Mouse (Mus musculus) gastrocnemius, adult 8-10 months (tissue): ENCODE results near the gene Tgtp2. TPM values are rescaled to one million over a fixed set of nuclear protein-coding genes. Genes with fewer than 3 reads are reported as not detected.
"Not testable (repeated sequence)": the region's sequence is repeated elsewhere in the genome, so short reads cannot be mapped to it uniquely, and the experiment has no call there.

ENCODE experiments used
- DNase-seq, 2 experiments: peaks; one replicate each; pipeline ENCODE4 v3.0.0; 2022; ENCODE audit warnings: low spot score in 2 of 2
- total RNA-seq, 4 experiments: library from RNA; stranded (reverse); gene quantifications; 2 replicates each; pipeline ENCODE4 v1.2.4; 2022

Gene Tgtp2
- total RNA-seq, 4 experiments from 2014 or later: 0.29 to 0.53 (median 0.43) TPM; not detected in 1

DNA sequence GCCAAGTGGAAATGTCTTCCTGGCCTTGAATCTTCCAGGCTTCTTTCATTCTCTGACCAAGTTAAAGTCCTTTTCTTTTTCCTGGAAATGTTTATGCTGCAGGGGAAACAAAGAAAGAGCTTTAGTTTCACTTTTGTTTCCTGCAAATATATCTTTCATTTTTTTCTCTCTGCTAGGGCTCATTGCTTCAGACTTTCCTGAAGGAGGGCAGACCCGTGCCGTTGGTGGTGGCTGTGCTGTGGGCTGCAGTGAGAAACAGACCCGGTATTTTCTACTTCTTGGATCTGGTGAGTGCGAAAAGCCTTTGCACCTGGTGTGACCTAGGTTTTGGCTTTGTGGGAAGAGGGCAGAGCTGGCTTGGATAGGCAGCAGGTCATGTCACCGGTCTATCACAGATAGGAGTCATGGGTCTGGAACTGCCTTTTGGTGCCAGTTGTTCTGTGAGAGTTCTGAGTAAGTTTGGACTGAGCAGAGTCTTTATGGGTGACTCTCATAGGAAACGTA, 22.9 kb upstream of the Tgtp2 start:
- no peak for DNase-seq

DNA sequence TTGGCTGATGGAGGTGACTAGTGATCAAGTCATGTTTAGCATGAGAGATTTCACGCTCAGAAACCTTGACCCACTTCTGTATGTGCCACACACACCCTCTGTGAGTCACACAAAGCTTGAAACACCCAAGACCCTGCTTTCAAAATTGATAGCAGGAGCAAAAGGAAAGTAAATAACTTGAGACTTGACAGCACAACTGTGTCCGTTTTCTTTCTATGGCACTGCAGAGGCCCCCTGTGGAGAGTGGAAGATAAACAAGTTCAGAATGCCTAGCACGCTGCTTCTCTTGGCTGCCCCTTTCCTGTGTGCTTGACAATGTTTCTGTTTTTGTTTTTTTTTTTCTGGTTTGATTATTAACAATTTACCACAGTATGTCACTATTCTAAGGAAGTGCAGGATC, 20.9 kb upstream of the Tgtp2 start:
- no peak for DNase-seq

DNA sequence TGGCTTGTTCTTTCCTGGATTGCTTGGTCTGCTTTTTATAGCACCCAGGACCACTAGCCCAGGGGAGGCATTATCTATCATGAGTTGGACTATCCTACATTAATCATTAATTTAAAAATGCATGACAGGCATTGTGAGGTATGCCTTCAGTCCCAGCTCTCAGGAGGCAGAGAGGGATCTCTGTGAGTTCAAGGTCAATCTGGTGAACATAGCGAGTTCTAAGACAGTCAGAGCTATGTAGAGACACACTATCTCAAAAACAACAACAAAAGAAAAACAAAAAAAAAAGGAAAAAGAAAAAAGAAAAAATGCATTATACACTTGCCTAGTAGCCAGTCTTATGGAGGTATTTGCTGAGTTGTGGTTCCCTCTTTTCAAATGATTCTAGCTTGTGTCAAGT, 20.4 kb upstream of the Tgtp2 start:
- no peak for DNase-seq

DNA sequence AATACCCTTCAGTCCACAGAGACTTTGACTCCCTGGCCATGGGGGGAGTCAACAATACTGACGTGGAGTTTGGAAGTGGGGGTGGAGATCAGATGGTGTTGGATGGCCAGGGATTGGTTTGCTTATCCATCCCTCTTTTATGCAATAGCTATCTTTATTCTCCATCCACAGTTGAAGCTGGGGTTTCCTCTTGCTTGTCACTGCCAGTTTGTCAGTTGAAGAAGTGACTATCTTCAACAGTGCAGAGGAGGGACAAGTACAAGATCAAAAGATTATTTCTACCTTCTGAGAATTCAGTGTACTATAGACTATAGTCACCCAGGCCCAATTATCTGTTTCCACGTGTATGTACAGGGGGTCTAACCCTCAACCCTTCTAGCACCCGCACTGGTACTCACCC, 19.8 kb upstream of the Tgtp2 start:
- DNase-seq: no peak

DNA sequence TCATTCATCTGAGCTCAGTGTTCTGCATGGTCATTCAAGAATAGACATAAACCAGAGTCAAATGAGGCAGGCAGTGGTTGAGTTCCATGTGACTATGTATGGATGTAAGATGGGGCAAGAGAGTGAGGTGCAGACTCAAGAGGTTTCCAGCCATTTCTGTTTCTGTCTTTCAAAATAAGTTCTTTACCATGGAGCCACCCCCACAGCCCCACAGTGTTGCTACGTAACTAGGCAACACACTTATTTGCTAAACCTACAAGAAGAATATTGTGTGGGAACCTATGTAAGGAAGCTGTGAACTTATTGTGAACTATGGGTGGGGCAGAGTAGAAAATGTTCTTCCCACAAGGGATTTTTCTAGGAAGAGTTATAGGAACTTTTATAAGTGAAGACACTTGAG, 19.1 kb upstream of the Tgtp2 start:
- no peak for DNase-seq

DNA sequence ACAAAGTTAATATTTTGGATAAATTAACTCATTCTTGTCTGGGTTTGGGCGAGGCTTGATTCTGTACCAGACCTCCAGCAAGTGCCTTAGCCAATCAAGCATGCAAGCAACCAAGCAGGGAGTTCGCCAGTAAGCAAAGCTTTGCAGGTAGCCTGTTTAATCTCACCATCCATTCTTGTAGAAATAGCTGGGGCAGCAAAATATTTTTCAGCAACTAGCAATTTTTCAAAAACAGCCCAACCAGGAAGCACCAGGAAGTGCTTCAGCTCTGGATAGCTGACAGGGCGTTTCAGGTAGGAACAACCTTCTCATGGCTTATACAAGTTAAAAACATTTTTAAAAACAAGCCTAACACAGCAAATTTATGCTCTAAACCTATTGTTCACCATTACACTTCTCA, 17.9 kb upstream of the Tgtp2 start:
- DNase-seq: no peak

DNA sequence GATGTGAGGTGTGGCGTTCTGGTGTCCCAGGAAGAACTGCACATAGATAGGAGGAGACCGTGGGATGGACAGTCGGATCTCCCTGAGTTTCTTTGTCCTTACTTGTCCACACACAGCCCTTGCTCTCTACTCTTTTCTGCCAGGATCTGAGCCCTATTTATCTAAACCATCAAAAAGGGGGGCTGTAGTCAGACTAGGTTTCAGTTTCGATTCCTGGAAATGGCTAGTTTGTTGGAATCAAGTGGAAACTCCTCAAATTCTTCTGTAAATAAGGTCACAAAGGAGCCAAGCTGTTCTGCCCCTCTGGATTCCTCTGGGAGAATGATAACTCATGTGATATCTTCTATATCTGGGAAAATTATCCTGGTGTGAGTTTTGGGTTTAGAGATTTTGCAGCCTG, 17.4 kb upstream of the Tgtp2 start:
- DNase-seq: no peak

DNA sequence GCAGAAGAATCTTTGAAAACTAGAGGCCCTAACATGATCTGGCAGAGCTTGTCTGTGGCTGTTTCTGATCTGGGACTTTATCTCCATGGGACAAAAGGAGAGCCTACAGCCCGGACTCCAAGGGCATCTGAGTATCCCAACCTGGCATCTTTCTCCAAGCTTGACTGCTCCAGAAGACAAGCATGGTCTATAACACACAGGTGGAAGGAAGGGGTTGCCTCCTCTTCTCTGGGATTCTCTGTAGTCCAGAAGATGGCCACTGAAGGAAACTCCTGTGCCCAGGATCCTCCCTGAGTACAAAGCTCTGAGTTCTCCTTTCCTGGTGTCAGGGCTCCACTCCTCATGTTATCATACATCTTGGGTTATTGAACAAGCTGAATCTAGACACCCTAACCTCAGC, 16.6 kb upstream of the Tgtp2 start:
- no peak for DNase-seq

DNA sequence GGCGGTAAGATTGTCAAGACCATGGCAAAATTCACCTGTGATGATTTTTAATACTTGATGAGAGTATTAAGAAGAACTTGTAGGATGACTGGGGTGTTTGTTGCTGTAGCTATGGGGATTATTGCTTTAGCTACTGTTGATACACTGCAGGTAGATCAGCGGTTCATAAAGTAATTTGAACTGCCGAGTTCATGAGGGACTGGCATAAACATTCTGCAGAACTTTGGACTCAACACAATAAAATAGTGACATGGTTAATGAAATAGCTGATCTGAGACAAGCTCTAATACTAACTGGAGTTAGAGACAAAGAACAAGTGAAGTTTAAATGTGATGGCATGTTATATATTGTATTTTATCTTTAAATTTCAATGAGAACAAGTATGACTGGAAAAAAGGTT, 14.7 kb upstream of the Tgtp2 start:
- no peak for DNase-seq

DNA sequence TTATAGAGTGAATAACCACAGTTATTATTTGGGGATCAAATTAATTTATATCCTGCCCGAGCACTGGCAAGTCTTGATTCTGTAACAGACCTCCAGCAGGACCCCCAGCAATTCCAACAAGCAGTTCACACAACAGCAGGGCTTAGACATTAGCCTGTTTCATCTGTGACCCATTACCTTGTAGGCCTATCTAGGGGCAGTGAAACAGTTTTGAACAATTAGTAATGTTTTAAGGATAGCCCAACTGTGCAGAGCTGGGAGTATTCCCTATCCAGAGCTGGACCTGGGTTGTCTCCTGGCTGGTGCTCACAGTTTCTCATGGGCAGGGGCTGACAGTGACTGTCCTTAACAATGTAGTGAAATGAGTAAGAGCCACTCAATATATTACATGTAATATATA, 13.0 kb upstream of the Tgtp2 start:
- no peak for DNase-seq

DNA sequence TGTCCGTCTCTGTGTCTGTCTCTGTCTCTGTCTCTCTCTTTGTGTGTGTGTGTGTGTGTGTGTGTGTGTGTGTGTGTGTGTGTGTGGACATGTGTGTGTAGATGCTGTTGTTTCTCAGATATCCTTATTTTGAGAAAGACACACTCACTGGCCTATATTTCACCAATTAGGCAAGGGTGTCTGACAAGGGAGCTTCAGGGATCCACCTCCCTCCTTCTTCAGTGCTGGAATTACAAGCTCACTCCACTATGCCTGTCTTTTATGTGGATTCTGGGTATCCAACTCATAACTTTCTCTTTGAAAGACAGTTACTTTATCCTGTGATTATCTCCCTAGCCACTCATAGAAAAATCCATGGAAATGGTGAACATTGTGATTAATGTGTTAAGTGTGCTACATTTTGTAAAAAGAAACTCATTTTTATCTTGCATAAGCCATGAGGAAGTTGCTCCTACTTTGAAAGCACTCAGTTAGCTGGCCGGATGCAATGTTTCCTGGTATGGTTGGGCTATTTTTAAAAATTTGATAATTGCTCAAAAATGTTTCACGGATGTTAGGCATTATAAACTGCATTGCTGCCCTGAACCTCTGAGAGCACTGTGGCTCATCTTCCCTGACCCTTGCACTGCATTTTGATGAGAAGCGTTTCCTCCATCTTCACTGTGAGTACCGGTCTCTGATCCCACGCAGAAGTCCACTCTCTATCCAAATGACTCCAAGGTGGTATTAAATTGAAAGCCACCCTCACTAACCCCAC, 12.2 kb upstream of the Tgtp2 start, which contains the start of gene Ifi47:
TSS of gene Ifi47 (plus strand) at position 587 of the 757 bp plus-strand sequence.
- not testable (repeated sequence) for DNase-seq

DNA sequence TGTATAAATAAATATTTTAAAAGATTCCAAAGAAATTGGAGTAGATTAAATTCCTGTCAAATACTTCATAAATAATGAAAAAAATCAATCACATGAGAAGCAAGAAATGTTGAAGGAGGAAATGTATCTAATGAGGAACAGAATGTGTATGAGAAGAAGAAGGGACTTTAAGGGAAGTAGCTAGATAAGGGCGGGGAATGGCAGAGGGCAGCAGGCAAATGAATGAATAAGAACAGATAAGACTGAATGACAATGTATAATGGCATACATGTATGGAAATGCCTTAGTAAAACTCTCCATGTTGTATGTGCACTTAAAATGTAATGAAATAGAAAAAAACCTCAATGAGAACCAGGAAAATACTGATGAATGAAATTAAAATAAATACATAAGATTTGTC, 4.4 kb upstream of the Tgtp2 start:
- no peak for DNase-seq

DNA sequence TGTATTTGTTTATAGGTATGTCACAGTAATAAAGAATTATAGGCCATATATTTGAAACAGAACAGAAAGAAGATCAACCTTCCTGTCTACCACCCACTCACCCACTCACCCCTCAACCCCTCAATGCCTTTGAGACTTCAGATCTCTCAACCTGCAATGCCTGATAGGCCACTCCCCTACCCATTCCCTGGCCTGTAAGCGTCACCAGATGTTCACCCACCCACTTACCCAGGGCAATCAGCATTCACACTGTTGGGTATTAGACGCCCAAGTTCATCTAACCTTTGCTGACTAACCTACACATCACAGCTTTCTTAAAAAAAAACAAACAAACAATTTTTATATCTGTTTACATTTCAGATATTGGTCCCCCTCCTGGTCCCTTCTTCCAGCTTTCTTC, 2.1 kb downstream of the Tgtp2 start:
- not testable (repeated sequence) for DNase-seq

DNA sequence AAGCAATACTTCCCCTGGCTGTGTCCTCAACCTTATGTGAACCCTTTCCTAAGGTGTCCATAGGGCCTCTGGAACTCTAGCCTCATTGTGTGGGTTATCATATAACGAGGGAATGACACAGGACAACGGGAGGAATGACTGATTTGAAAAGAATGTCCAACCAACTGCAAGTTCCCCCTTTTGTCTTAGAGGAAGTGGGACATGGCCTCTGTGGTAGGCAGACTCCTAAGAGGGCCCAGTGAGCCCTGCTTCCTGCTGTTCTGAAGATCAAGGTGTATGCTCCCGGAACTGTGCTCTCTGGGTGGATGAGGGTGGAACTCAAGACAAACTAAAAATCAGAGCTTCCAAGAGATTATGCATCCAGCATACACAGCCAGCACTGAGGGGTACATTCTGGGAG, 3.9 kb downstream of the Tgtp2 start:
- DNase-seq: not testable (repeated sequence)

DNA sequence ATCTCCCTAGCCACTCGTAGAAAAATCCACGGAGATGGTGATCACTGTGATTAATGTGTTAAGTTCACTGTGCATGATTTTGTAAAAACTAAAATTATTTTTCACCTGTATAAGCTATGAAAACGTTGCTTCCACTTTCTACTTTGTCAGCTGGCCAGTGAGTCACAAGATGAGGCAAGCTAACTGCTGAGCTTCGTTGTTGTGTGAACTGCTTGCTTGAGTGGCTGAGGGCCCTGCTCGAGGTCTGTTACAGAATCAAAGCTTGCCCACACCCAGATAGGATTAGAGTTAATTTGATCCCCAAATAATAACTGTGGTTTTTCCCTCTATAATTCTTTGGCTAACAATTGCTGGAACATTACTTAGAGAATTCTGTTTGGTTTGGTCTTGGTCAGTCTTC, 12.1 kb downstream of the Tgtp2 start:
- not testable (repeated sequence) for DNase-seq

DNA sequence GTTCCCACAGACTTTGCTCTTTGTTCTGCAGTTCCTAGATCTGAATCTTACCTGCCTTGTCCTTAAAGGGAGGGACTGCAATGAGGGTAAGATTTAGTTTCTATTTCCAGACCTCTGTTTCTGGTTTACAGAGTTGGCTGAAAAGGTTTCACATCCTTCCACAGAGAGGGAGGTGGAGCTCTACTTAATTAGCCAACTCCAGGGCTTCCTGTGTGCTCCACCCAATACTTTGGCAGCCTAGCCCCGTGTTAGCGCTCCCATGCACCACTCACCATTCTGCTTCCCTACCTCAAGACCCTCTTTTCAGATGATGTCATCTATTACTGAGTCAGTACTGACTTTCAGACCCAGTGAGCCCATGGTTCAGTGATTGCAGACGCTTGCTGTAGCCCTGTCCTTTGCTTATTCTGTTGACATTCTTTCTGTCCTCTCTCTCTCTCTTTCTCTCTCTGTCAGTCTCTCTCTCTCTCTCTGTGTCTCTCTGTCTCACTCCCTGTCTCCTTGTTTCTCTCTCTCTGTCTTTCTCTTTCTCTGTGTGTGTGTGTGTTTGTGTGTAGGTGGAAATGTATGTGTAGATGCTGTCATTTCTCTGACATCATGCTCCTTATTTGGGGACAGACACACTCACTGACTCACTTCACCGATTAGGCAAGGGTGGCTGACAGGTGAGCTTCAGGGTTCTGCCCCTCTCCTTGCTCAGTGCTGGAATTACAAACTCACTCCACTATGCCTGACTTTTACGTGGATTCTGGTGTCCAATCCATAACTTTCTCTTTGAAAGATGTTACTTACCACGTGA, 12.7 kb downstream of the Tgtp2 start, which contains the start of gene 9930111J21Rik2:
TSS of gene 9930111J21Rik2 (minus strand) at position 150 of the 799 bp plus-strand sequence.
- DNase-seq: not testable (repeated sequence)

DNA sequence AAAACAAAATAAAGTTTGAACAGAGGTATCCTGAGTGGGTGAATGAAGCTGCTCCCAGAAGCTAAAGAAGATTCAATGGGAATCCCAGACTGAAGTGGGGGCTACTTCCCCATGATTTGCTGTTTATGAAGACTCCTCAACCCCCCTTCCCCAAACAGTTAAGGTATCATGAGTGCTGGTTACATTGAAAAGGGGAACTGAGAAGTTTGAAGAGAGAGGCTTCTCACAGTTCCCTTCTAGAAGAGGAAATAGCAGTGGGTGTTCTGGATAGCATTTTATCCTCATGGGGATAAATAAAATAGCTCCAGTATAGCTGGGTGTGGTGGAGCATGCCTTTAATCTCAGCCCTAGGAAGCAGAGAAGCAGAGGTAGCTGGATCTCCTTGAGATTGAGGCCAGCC, 13.9 kb downstream of the Tgtp2 start:
- not testable (repeated sequence) for DNase-seq

DNA sequence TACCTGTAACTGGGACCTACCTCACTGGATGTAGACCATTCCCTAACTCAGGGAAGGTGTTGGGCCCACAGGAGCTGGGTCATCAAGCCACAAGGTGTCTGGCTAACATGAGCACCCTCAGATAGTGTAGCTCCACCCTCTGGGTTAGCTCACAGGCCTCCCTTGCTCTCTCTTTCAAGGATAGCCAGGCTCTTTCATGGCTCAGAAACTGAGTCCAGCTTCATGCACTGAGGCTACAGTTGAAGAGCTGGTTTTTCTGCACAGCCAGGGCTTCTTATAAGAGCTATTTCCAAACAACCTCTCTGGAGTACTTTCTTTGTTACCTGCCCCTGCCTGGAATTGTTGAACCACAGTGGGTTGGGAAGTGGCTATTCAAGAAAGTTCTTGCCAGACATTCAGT, 51.9 kb downstream of the Tgtp2 start:
- DNase-seq: not testable (repeated sequence)
